Mouse (Mus musculus) left cerebral cortex, postnatal 14 days (tissue): Measurements from ENCODE around the gene Man2a2. TPM values are rescaled to one million over a fixed set of nuclear protein-coding genes. Genes with fewer than 3 reads are reported as not detected.
A peak's percentile ranks its signal among the peaks of the same experiment; 100 is the strongest.
"Not testable (repeated sequence)": the region's sequence is repeated elsewhere in the genome, so short reads cannot be mapped to it uniquely, and the experiment has no call there.

Experiments used
- DNase-seq, 2 experiments: peaks; one replicate each; pipeline ENCODE4 v3.0.0; 2021 to 2022; ENCODE audit warnings: low spot score in 2 of 2, mixed read lengths in 1 of 2
- intact Hi-C: fragments of 180-260 bp; cut with DNase I; formaldehyde crosslinking; loops from one replicate; pipeline ENCODE4 v1.15.1; 2025
- total RNA-seq, 2 experiments: library from RNA; stranded (reverse); gene quantifications; 2 replicates each; pipeline ENCODE4 v1.2.3; 2021

The Man2a2 gene
- total RNA-seq, 2 experiments from 2014 or later, result 114 to 118 TPM

- intact Hi-C loops, result no loop called here
- peak; percentile 35 to 71 for DNase-seq
These were observed 30.1 kb upstream of the Man2a2 start for GRCm38 (mm10) chr7:80401041-80401859.

GRCm38 (mm10) chr7:80400571-80400970 lies 29.4 kb upstream of the Man2a2 start:
- DNase-seq, result no peak
- intact Hi-C loops, result no loop called here

GRCm38 (mm10) chr7:80400099-80400498 lies 28.9 kb upstream of the Man2a2 start:
- DNase-seq, result no peak
- intact Hi-C loops, result no loop called here

GRCm38 (mm10) chr7:80398654-80399444 lies 27.7 kb upstream of the Man2a2 start:
- DNase-seq, result no peak
- intact Hi-C loops, result no loop called here

GRCm38 (mm10) chr7:80397986-80398385 lies 26.8 kb upstream of the Man2a2 start:
- peak in 1 of 2 experiments; percentile 28 for DNase-seq
- intact Hi-C loops, result no loop called here

- intact Hi-C loops, DNase-seq: not testable (repeated sequence)
These were observed 25.3 kb upstream of the Man2a2 start for GRCm38 (mm10) chr7:80396427-80396826.

- intact Hi-C loops, result no loop called here
- DNase-seq, result no peak
These were observed 23.4 kb upstream of the Man2a2 start for GRCm38 (mm10) chr7:80394600-80394999.

GRCm38 (mm10) chr7:80392119-80392518 lies 20.9 kb upstream of the Man2a2 start:
- intact Hi-C loops, result no loop called here
- no peak for DNase-seq

GRCm38 (mm10) chr7:80387633-80388543 lies 16.7 kb upstream of the Man2a2 start, which contains the start of gene Fes:
Gene Fes, minus strand, starts transcription at chr7:80387946.
- intact Hi-C loops, result loop anchor here (5.0 to 10.0 kb wide), 2 partner anchors 307 to 339 kb away; no protein-coding TSS in a partner anchor
- peak in 1 of 2 experiments; percentile 52 for DNase-seq

- DNase-seq, result no peak
- intact Hi-C loops, result loop anchor here (5.0 to 10.0 kb wide), 2 partner anchors 308 to 340 kb away; no protein-coding TSS in a partner anchor
These were observed 16.0 kb upstream of the Man2a2 start for GRCm38 (mm10) chr7:80387033-80387632.

- DNase-seq, result peak; percentile 90 to 94
- intact Hi-C loops, result loop anchor here (1.0 to 10.0 kb wide), 3 partner anchors 198 to 341 kb away; no protein-coding TSS in a partner anchor
These were observed 15.2 kb upstream of the Man2a2 start for GRCm38 (mm10) chr7:80386235-80386930.

- no peak for DNase-seq
- intact Hi-C loops, result loop anchor here (10.0 kb wide), 1 partner anchor 312 kb away; no protein-coding TSS in a partner anchor
These were observed 11.7 kb upstream of the Man2a2 start for GRCm38 (mm10) chr7:80382919-80383318.

- intact Hi-C loops, result loop anchor here (10.0 kb wide), 1 partner anchor 235 kb away; no protein-coding TSS in a partner anchor
- DNase-seq, result no peak
These were observed 8.4 kb upstream of the Man2a2 start for GRCm38 (mm10) chr7:80379531-80379930.

- DNase-seq, result peak; percentile 68 to 71
- intact Hi-C loops, result loop anchor here (10.0 kb wide), 1 partner anchor 233 kb away; no protein-coding TSS in a partner anchor
These were observed 6.3 kb upstream of the Man2a2 start for GRCm38 (mm10) chr7:80377471-80377870.

GRCm38 (mm10) chr7:80376192-80376591 lies 5.0 kb upstream of the Man2a2 start:
- DNase-seq, result no peak
- intact Hi-C loops, result loop anchor here (10.0 kb wide), 1 partner anchor 231 kb away; no protein-coding TSS in a partner anchor

- no peak for DNase-seq
- intact Hi-C loops, result loop anchor here (10.0 kb wide), 1 partner anchor 231 kb away; no protein-coding TSS in a partner anchor
These were observed 4.3 kb upstream of the Man2a2 start for GRCm38 (mm10) chr7:80375376-80376039.

- intact Hi-C loops, result loop anchor here (10.0 kb wide), 1 partner anchor 230 kb away; no protein-coding TSS in a partner anchor
- DNase-seq, result no peak
These were observed 3.6 kb upstream of the Man2a2 start for GRCm38 (mm10) chr7:80374733-80375132.
